Mouse (Mus musculus) spleen, postnatal 10 days (tissue): ENCODE data around the gene Igf2bp3.
"Not testable (repeated sequence)": the region's sequence is repeated elsewhere in the genome, so short reads cannot be mapped to it uniquely, and the experiment has no call there.

Experiments
- DNase-seq, 2 experiments: peaks; one replicate each; pipeline ENCODE4 v3.0.0; 2021 to 2022; ENCODE audit warnings: low spot score in 2 of 2

Gene Igf2bp3

DNA sequence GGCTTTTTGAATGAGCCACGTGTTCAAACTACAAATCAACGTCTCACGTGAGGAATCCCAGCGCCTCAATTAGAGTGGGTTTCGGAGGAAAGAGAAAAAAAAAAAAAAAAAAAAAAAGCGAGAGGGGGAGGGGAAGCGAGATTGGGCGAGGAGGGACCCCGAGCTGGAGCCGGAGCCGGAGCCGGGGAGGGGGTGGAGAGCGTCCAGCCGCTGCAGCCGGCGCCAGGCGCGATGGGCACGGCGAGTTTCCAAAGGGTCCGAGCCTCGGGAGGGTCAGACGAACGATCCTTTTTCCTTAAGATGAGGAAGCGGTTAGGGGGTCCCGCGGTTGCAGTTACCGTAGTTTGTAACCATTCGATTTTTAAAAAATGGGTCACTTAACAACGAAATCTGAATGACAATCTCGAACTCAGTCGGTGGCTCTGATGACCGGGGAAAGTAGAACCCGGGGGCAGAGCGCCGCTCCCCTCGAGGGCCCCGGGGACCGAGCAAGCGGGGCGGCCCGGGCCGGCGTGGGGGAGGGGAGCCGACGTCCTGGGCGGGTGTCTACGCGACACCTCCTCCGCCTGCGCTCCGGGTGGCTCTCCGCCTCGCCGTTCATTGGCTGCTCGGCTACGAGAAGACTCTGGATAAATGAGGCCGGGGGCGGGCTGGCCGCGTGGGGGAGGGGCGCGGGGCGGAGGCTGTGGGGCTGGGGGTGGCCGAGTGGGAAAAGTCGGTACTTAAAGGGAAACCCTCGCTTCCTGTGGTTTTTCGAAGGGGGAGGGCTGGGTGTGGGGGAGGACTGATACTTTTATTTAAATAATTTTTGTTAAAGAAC, at the start of gene Igf2bp3:
TSS of gene Igf2bp3 (minus strand) at position 30 of the 820 bp plus-strand sequence.
- DNase-seq: peak; percentile 77 to 90

DNA sequence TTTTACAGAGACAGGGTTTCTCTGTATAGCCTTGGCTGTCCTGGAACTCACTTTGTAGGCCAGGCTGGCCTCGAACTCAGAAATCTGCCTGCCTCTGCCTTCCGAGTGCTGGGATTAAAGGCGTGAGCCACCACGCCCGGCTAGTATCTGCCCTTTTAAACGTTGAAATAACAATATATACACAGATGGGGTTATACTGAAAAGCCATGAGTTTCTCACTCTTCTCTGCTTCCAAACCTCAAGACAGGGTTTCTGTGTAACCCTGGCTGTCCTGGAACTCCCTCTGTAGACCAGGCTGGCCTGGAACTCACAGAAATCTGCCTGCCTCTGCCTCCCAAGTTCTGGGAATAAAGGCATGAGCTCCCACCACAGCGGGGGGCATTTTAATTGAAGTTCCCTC, 49.7 kb upstream of the Igf2bp3 start:
- DNase-seq: not testable (repeated sequence)

DNA sequence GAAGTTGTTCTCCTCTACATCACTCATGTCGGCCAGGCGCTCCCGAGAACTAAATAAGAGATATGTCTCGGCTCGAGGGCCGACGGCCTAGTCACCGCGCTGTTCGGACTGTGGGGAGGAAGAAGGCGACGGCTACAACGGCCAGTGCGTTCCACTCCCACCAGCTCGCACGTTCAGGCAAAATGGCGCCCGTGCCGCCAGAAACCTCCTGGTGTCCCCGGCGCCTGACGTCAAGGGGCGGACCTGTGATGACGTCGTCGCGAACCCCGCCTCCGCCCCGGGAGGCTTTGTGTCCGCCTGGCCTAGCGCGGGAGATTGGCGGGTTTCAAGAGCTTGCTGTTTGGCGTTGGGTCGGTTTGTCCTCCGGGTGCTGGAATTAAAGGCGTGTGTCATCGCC, 49.1 kb upstream of the Igf2bp3 start, which contains the start of gene Tra2a:
TSS of gene Tra2a (minus strand) at position 187 of the 397 bp plus-strand sequence.
- DNase-seq: peak; percentile 95 to 97

DNA sequence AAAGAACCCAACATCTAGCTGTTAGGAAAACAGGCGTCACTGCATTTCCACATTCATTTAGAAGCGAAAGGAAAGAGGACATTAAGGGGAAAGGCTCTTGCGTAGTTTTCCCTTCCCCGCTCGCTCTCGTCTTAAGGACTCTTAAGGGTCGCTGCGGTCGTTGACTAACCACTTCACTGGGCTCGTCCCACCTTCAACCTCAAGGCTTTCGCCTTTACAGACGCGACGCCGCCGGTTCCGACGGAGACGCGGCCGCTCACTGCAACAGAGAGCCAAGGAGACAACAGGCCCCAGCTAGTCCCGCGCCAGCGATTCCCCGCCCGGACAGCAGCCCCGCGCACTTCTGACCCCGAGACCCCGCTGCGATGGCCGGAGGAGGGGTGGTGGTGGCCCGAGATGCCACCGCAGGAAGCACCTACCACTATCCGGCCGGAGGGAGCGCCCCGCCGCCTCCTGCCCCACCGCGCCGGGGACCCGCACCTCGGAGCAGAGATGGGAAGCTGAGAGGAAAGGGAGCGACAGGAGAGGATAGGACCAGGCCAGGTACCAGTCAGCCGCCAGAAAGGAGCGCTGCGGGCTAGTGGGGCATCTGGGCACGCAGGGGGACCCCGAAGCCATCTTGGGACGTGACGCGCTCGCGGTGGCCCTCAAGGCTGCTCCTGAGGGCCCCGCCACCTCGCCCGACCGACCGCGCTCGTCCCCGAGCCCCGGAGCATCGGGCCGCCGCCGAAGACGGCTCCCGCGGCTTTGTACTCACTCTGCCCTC, 48.5 kb upstream of the Igf2bp3 start:
- peak; percentile 67 to 82 for DNase-seq

DNA sequence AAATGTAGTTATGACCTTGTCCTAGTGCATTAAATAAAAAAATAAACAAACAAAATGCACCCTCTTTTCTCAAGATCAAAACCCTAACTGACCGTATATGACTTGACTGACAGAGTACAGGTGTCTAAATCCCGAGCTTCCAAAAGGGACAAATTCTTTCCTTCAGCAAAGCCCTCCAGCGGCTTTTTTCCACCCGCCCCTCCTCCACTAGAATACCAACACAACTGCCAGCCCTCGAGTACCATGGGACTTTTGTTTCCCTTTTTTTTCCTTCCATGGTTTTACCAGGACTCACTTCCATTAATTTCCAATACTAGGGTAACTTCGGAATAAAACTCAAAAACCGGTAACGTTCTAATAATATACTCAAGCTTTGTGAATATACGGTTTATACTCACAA, 47.7 kb upstream of the Igf2bp3 start:
- DNase-seq: no peak

DNA sequence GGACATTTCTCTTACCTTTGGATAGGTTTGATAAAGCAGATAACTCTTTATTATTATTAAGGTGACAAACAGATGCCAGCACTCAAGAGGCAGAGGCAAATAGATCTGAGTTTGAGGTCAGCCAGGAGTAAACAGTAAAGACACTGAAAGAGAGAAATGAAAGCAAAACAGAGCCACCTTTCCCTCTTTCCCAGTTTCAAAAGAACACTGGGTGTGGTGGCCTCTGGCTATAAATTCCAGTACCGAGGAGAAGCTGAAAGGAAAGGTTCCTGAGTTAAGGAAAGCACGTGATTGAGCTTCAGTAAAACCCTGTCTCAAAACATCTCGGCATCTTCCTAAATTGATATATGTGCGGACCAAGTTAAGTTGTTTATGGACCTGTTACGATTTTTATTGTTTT, 45.0 kb upstream of the Igf2bp3 start:
- no peak for DNase-seq

DNA sequence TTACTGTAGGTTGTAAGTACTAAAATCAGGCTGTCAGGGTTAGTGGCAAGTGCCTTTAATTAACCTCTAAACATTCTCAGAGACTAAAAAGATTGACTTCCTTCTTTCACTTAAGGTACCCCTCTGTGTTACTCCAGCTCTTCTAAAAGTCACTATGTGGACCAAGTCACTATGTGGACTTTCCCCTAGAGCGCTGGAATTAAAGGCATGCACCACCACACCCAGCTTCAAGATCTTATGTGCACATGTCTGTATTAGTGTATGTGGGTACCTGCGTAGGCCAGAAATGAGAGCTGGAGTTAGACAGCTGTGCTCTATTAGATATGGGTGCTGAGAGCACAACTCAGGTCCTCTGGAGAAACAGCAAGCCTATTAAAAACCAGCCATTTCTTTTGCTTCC, 43.1 kb upstream of the Igf2bp3 start:
- no peak for DNase-seq

DNA sequence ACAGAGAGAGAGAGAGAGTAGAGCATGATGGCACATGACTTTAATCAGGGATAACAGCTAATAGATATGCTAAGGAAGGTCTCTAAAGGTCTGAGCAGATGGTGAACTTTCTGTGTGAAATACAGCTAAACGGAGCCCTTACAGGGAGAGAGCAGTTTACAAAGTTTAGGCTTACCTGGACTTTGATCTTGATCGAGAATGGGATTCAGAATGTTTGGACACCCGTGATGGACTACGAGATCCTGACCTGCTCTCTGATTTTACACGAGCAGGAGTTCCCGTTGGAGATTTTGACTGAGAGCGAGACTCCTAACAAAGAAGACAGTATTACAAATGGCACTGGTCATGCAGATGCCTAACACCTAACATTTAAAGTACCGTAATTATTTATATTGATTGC, 37.5 kb upstream of the Igf2bp3 start:
- no peak for DNase-seq

DNA sequence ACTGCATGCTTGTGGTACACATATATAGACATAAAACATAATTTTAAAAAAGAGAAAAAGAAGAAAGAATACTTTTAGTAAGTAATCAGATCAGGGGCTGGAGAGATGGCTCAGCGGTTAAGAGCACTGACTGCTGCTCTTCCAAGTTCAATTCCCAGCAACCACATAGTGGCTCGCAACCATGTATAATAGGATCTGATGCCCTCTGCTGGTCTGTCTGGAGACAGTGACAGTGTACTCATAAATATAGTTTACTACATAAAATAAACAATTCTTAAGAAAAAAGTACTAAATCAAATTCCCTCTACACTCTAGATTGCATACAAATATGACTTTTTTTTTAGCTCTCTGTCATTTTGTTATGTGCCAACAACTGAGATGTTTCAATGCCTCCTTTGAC, 36.4 kb upstream of the Igf2bp3 start:
- DNase-seq: no peak

DNA sequence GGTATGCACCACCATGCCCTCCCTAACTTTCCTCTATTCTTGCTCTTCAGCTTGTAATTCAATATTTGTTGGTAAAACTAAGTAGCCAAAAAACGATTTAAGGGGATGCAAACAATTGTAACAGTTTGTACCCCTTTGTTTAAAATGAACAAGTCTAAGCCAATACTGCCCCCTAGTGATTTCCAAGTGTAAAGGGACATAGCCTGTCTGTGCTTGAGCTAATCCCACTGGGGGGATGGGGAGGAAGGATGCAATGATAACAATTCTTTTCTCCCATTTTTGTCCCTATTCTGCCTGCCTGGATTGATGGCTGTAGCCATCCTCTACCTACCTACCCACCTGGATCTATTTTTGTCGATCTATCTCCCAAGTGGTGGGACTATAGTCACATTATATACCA, 32.5 kb upstream of the Igf2bp3 start:
- no peak for DNase-seq

DNA sequence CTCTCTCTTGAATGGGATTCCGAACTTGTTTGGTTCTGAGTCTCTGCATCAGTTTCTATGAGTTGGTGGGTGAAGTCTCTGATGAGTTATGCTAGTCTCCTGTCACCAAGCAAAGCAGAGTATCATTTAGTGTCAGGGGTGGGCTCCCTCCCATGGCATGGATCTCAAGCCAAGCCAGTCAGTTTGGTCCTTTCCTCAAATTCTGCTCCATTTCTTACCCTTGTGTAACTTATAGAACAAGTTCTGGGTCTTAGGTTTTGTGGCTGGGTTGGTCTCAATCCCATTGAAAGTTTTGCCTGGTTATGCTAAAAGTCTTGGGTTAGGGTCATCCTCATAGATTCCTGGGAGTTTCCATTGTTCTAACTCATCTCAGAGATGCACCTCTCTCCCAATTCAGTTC, 27.6 kb upstream of the Igf2bp3 start:
- no peak for DNase-seq

DNA sequence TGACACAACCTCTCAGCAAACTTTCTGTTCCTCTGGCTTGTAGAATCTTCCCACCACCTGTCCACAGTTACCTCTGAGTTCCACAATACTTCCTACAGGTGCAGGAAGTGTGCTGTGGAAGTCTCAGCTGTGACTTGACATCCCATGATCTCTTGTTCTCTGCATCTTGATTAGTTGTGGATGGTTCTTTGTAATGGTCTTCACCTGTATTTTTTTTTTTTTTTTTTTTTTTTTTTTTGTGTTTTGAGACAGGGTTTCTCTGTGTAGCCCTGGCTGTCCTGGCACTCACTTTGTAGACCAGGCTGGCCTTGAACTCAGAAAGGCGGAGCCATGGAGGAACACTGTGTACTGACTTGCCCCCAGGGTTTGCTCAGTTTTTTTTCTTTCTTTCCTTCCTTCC, 26.8 kb upstream of the Igf2bp3 start:
- no peak for DNase-seq

DNA sequence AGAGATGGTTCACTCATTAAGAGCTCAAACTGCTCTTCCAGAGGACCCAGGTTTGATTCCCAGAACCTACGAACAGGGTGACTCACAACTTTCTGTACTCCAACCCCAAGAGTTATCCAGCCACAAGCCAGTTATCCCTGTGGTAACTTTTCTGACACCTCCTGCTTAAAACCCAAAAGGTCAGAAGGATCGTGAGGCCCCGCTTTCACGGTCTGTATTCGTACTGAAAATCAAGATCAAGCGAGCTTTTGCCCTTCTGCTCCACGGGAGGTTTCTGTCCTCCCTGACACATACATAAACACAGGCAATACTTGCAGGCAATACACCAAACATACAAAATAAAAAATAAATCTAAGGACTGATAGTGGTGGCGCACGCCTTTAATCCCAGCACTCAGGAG, 21.6 kb upstream of the Igf2bp3 start:
- DNase-seq: peak; percentile 99 to 100

DNA sequence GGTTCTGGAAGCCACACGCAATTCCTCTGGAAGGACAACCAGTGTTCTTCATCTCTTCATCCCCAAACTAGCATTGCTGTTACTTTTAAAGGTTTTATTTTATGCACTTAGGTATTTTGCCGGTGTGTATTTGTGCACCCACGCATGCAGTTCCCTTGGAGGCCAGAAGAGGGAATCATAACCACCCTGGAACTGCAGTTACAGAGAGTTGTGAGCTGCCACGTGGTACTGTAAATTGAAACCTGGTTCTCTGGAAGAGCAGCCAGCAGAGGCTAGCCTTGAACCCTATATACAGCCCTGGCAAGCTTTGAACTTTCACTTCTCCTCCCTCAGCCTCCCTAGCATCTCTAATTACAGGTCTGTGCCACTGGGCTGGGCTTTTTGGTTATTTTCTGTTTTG, 18.6 kb upstream of the Igf2bp3 start:
- peak in 1 of 2 experiments; percentile 61 for DNase-seq

DNA sequence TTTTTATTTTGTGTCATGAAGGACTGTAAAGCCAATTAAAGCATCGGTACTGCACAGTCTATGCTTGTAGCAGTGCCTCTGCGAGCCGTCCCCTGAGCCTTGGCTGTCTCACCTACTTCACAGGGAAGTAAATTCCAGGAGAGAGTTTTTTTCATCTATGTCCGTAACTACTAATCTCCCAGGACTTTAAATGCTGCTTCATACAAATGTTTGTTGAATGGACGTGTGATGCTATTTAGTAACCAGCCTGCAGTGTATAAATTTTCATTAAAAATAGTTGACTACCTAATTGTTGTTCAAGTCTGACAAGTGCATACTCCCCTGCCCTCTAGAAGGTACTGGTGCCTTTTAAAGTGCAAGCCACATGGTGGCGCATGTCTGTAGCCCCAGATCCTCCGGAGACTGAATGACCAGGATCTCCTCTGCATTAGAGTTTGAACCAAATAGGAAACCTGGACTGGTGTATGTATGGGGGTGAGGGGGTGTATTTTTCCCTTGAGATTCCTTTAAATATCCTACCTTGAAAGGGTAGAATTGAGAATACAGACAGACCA, 13.4 kb upstream of the Igf2bp3 start:
- DNase-seq: peak in 1 of 2 experiments; percentile 54

DNA sequence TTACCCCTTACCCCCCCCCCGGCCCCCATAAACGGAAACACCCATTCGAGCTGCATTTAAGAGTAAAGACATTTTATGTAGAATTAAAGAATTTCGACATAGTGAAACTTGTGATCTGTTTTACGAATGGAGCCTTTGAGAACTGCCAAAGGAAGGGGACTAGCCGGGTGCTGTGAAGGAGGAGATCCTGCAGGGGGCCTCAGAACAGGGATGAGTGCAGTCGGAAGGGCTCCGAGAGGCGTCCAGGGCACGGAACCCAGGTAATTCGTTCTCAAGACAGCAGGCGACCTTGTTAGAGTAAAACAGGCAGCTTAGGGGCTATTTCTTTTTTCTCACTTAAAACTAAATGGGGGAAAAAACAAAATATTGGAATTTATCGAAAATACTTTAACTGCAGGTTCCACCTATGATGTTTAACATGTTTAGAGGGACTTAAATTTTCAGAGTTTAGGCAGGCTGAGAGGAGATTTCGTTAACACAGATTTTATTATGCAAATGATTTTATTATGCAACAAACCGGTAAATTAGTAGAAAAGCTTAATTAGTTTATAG, 12.5 kb upstream of the Igf2bp3 start:
- DNase-seq: peak in 1 of 2 experiments; percentile 69

DNA sequence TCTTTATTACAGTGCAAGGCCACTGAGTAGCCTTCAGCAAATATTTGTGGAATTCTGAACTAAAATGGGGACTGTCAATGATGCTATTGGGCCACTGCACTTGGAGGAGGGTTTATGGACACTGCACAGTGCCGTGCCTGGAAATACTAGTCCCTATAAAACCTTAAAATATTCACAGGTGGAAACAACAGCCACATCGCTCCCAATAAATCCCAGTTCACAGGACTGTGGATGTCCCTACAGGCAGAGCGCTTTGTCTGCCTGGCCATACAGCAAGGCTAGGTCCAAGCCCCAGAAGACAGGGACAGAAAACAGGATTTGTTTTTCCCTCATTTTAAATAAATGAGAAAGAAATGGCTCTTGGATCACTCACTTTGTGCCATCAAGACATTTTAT, 11.0 kb upstream of the Igf2bp3 start:
- DNase-seq: no peak

DNA sequence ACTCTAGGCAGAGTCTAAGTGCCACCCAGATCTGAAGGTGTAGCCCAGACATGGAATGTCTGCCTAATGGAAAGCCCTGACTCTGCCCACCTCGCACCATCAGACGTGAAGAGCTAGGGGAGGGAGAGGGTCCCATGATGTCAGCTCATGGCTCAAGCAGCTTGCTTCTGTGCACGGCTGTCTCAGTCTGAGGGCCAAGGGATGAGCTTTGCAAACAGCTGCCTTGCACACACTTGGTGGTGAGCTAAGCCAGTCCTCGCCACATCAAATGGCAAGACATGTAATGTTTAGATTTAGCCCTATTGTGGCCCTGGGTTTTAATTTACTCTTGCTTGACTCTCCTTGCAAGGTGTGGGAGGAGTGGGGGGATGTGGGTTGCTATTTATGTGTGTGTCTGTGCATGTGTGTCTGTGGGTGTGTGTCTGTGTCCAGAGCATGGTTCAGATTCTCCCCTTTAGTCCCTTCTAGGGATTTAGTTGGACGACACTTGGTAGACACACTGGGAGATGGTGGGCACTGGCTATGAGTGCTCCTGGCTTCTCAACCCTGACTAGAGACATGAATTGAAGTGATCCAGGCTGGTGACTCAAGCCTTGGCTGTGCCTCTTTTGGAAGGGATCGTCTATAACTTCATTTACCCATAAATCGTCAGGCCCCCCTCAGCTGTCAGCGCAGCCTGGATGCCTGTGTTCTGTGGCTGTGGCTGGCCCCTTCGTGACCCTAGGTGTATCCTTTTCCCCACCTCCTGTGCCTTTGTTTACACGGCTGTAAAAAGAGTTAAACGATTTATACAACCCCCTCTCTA, 10.4 kb upstream of the Igf2bp3 start:
- no peak for DNase-seq

DNA sequence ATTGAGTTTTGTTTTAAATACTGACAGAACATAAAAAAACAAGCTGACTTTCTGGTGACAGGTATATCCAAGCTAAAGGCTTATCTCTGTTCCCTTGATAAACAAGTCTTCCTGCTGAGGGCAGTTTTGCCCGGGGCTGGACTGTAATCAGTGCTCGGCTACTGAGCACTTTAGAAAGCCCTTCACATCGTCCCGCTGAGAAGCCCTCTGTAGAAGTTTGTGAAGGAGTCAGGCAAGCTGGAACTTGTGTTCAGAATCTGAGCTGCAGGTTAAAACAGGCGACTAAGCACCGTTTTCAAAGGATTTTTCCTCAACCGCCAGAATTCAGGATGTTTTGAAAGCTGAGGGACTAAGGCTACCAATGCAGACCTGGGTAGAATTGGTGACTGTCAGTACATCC, 7.1 kb upstream of the Igf2bp3 start:
- DNase-seq: no peak

DNA sequence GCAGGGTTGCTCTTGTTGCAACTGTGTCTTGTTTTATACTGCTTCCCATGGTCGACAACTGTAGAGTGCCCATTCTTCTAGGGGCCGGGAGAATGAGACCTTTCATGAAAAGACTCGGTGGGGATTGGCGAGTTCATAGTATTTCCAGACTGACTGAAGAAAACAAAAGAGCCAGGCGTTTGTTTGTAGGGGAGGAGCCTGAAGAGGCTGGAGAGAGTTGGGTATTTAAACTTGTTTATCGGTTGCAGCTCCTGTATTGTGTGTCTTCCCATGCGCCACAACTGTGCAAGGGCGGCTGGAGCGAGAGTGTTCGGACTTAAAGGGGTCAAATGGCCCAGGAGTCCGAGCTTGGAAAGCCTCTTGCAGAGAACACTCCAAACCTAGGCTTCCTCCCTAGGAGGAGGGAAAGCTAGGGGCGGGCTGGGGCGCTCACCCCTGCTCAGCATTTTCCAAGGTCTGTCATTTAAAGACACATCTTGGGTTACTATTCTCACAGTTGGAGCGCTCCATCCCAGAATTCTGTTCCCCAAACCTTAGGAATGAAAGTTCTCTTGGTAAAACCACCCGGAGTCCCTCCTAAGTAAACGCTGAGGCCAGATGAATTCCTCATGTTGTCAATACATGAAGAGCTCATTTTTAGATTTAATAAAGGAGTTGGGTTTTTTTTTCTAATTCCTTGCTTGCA, 5.3 kb upstream of the Igf2bp3 start:
- DNase-seq: no peak

DNA sequence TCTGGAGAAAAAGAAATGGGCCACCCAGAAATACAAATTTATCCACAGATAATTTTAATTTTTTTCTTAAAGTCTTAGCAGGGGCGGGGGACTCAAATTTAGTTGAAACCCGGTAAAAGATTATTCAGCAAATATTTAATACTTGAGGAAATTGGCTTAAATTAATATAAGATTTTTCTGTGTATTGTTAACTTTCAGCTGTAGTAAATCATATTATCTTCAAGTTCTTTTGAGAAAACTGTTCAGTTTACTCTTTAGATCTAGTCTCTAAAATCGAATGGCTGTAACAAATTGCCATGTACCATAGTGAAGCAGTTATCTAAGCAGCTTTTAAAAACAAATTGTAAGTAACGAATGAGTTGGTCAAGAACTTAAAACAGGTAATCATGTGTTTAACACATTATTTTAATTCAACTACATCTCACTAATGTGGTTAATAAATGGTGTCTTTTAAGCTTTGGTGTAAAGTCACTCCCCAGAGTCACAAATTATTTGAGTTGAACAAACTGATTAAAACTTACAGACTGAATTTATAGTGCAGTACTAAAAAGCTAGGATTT, 4.3 kb upstream of the Igf2bp3 start:
- DNase-seq: no peak
